Mouse (Mus musculus) layer of hippocampus, adult 9-11 months (tissue): Measurements from ENCODE around the gene Ercc1.

Experiments
- DNase-seq: peaks from one replicate; pipeline ENCODE4 v3.0.0; 2022

Gene Ercc1

GRCm38 (mm10) chr7:19344237-19344847, at the start of gene Ercc1:
Gene Ercc1 (plus strand): TSS chr7:19344778.
- DNase-seq: no peak

GRCm38 (mm10) chr7:19295503-19296185, 48.9 kb upstream of the Ercc1 start:
- peak; percentile 96 for DNase-seq

DNA sequence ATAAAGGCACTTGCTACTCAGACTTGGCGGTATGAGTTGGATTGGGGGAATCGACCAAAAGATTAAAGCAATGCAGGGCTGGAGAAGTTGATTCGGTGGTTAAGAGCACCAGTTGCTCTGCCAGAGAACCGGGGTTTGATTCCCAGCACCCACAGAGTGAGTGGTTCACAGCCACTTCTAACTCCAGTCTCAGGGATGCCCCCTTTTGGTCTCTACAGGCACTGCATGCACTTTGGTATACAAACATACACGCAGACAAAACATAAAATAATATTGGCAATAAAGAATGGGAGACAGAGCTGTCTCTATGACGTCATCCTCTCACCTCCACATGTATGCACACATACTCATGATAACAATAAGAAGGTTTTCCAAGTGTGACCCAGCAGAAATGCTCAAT, 47.5 kb upstream of the Ercc1 start:
- no peak for DNase-seq

DNA sequence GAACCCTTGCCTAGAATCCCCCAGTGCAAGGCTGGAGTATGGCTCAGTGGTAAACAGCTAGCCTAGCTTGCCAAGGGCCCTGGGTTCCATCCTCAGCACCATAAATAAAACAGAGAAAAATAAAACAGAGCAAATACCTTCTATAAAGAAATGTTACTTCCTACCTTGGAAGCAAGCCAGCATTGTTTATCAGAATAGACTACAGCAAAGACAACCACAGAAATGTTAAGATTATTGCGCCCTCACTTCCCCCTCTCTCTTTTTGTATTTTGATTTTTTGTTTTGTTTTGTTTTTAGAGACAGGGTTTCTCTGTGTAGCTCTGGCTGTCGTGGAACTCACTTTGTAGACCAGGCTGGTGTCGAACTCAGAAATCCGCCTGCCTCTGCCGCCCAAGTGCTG, 46.8 kb upstream of the Ercc1 start:
- no peak for DNase-seq

GRCm38 (mm10) chr7:19299194-19299593, 45.4 kb upstream of the Ercc1 start:
- DNase-seq: no peak

- peak; percentile 81 for DNase-seq
Measured at GRCm38 (mm10) chr7:19300501-19301421, 43.8 kb upstream of the Ercc1 start.

DNA sequence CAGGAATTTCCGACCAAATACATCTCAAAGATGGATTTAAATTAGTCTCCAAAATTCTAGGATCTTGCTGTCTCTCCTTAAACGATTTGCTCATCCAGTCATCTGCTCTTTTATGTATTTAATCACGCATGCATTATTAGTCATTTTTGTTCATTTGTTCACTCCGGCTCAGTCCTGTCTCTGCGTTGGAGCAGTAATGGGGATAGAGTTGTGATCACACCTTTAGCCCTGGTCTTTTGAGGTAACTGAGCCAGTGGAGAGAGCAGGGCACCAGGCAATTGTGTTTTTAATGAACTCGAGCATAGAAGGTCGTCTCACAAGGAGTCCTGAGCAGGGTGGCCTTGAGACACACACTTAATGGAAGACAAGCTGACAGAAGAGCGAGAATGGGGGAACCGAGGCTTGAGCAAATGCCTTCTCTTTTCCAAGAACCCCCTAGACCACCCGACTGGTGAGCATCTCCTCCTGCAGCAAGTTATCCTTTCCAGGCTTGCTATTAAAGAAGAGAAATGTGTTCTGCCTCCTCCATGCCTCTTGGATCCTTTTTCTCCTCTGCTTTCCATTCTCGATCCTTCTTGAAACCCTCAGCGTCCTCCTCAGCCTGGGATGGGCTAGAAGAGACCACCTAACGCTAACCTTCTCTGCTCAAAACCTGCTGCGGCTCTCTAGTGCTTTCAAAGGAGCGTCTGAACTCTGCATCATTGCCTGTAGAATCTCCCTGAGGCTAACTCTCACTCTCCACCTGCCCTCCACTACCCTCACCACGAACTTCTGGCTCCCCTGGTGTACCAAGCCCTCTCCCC, 42.9 kb upstream of the Ercc1 start:
- no peak for DNase-seq

DNA sequence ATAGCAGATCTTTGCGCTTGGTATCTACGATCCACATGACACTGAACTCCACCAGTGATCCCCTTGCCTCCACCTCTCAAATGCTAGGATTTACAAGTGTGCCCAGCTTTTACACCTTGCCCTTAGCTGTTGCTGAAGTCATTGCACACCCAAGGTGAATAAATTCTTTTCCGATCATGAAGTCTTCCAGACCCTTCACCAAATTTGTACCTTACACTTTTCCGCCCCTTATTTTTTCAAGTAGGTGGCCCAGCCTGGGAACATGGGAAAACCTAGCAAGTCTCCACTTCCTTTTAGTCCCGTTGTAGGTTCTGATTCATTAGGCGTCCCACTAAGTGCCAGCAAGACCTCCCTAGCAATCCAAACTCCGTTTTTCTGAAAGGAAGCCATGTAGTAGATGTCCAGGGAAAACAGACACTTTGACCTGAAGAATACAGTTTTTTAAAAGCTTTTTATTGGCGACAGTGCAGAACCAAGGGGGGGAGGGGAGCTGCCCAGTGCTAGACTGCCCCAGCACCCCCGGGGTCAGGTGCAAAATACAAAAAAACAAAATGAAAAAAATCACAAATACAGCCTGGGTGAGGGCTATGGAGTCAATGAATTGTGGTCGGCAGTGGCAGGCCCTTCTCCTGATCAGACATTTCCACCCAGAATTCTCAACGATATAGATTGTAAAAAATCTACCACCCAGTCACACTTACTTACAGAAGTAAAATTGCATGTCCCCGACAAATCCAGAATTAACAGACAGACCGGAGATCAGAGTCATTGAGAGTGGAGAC, 42.1 kb upstream of the Ercc1 start:
- DNase-seq: no peak

GRCm38 (mm10) chr7:19303046-19303305, 41.6 kb upstream of the Ercc1 start:
- DNase-seq: no peak

GRCm38 (mm10) chr7:19303770-19304169, 40.8 kb upstream of the Ercc1 start:
- DNase-seq: no peak

- no peak for DNase-seq
Measured at GRCm38 (mm10) chr7:19304501-19305412, 39.8 kb upstream of the Ercc1 start.

GRCm38 (mm10) chr7:19305413-19305735, 39.2 kb upstream of the Ercc1 start:
- DNase-seq: no peak

GRCm38 (mm10) chr7:19305796-19306765, 38.5 kb upstream of the Ercc1 start:
- DNase-seq: no peak

- no peak for DNase-seq
Measured at GRCm38 (mm10) chr7:19306819-19307738, 37.5 kb upstream of the Ercc1 start.

DNA sequence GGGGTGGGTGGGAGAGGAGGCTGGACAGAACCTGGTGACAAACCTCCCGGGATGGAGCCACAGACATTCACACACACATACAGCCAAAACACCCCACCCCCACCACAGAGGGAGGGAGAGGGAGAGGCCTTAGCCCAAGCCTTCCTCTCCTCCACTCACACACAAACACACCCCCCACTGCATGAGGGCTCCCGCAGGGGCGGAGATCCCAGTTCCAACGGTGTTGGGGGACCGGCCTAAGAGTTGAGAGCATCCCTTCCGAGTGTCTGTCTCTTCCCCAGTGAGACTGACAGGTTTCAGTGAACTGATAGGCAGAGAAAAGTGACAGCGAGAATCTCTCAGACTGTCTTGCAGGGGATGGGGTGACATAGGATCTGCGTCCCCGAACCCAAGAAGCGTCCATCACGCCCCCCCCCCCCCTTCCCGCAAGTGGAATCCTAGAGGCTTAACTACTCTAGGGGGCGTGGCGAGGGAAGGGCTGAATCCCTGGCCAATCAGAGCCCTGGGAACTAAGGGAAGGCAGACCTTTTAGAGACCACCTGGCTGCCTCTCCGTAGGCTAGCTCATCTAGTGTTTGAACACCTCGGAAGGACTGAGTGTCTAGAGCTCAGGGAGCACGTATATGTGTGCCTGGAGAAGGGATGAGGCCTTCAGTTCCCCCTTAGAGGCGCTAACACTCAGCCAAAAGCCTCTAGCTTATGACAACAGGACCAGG, 36.7 kb upstream of the Ercc1 start:
- DNase-seq: peak; percentile 85

GRCm38 (mm10) chr7:19308454-19309277, 35.9 kb upstream of the Ercc1 start:
- DNase-seq: peak; percentile 96

- no peak for DNase-seq
Measured at GRCm38 (mm10) chr7:19309278-19309883, 35.2 kb upstream of the Ercc1 start.
